Mouse (Mus musculus) embryonic fibroblast, embryonic 13.5 days (primary cell): ENCODE measurements around the gene Lig1.

ENCODE experiments used
- CTCF ChIP-seq: IDR thresholded peaks from 2 replicates; pipeline ENCODE4 v1.5.1; 2011; ENCODE audit warnings: mild to moderate bottlenecking, control low read depth, low read length, moderate library complexity, borderline replicate concordance; ENCODE audit not compliant: insufficient read depth
- POLR2A ChIP-seq: IDR thresholded peaks from 2 replicates; pipeline ENCODE4 v1.6.1; 2011; ENCODE audit warnings: low read depth, mild to moderate bottlenecking, control low read depth, low read length, moderate library complexity

GRCm38 (mm10) chr7:13303372-13303771, 26.3 kb downstream of the Lig1 start:
- TF ChIP-seq CTCF: no peak
- no peak for TF ChIP-seq POLR2A
